Mouse (Mus musculus): Measurements from ENCODE around the gene Ifnk.

GRCm38 (mm10) chr4:35154051-35154450, 2.2 kb downstream of the Ifnk start:
- no peak for TF ChIP-seq POLR2A (IDR thresholded peaks at IDR 0.05; ENCODE audit: borderline replicate concordance, extremely low read depth, low read depth, low read length)
- TF ChIP-seq CTCF (IDR thresholded peaks at IDR 0.05; ENCODE audit: insufficient read depth, low read length) = no peak

Measured in lung, adult 2 months (tissue).